Mouse (Mus musculus) lung, postnatal 14 days (tissue): ENCODE data around the gene Zc3h12a.

ENCODE experiments used
- DNase-seq: peaks from one replicate; pipeline ENCODE4 v3.0.0; 2021

Gene Zc3h12a

GRCm38 (mm10) chr4:125127305-125128084 is at the start of gene Zc3h12a:
Gene Zc3h12a (minus strand): TSS chr4:125127840.
- peak; percentile 95 for DNase-seq

DNA sequence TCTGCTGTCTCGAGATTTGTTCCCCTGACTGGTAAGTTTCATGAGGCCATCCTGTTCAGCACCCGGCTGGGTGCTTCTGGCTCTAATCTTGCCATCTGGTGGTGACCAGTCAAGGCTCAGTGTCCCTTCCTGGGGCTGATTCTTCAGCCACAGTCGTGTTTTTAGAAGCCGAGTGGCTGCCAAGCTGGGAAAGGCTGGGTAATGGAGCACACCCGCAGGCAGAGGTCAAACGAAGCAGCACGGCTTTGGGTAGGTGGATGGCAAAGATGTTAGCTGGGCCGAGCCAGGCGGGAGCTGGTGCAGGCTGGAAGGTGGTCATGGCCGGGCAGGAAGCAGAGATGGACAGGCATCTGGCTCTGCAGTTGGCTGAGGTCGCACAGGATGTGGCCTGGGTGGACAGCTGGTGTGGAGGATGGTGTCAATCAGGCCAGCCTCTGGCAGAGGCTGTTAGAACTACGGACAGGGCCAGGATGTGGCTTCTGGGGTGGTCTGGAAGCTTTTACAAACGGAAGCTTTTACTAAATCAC is 49.1 kb upstream of the Zc3h12a start:
- DNase-seq: no peak

DNA sequence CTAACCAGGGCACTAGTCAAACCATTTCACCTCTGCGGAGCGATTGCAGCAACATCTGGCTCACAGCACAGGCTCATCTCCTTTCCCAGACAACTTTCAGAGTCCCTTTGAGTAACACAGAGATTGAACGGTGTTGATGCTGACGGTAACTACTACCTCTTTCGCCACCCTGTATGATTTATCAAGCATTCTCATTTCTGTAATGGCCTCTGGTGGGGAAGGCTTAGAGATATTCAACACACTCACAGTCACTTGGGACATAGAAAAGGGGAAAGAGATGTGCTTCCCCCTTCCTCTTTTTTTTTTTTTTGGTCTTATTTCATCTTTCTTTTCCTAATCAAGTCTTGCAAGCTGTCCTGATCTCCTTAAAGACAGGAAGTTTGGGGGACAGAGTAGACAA is 48.5 kb upstream of the Zc3h12a start:
- no peak for DNase-seq

DNA sequence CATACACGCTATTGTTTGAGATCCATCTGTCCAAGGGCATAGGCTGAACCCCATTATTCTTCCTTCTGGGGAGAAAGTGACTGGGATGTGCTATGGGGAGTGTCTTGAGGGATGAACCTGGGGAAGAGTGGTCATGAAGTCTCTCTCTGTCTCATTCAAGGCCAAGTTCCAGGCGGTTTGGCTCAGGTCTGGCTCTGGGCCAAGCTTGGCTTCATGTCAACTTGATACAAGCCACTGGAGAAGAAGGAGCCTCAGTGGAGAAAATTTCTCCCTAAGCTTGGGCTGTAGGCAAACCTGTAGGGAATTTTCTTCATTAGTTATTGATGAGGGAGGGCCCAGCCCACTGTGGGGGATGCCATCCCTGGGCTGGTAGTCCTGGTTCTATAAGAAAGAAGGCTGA is 48.0 kb upstream of the Zc3h12a start:
- peak; percentile 36 for DNase-seq

DNA sequence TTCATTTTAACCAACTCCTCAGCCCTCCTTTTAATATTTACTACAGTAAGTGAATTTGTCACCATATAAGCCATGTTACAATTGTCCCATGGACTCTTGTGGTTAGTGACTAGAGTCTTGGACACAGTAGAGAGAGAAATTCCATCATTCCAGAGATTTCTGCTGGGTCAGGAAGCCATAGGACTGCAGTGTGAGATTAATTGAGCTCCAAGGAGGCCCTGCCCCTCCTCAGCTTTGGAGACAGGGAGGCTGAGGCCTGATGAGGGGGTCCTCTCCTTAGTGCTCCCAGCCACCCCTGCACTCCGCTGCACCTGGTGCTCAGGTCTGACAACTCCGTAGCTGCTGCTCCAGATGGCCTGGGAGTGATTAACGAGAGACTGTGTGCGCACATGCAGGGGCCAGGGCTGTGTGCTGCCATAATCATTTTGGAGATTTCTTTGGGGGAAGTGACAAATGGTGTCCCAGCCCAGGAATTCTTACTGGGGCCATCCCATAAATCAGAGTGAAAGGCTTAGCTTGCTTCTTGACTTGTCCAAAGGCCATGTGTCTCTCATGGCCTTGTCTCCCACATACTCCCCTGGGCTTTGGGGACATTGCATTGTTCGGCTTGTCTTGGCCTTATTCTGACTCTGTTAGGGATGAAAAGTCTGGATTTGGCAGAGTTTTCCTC is 47.0 kb upstream of the Zc3h12a start:
- DNase-seq: no peak

DNA sequence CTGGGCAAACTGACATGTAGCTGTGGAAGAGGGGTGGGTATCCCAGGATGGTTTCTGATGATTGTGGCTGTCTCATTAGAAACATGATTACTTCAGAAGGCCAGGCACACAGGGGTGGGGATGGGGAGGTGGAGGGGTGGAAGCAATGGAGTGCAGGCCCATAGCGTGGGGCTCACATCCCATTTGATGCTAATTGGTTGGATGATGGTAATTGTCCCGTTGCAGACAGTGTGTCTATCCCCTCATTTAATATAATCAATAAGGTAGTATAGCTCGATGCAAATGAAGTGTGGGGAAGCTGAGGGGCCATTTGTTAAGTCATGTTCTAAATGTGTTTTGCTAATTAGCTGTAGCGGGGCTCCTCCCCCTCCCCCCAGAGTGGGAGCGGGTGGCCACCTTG is 45.5 kb upstream of the Zc3h12a start:
- DNase-seq: no peak

- DNase-seq: no peak
Measured at GRCm38 (mm10) chr4:125172736-125173135, 45.1 kb upstream of the Zc3h12a start.

GRCm38 (mm10) chr4:125167723-125168122 is 40.1 kb upstream of the Zc3h12a start:
- no peak for DNase-seq

DNA sequence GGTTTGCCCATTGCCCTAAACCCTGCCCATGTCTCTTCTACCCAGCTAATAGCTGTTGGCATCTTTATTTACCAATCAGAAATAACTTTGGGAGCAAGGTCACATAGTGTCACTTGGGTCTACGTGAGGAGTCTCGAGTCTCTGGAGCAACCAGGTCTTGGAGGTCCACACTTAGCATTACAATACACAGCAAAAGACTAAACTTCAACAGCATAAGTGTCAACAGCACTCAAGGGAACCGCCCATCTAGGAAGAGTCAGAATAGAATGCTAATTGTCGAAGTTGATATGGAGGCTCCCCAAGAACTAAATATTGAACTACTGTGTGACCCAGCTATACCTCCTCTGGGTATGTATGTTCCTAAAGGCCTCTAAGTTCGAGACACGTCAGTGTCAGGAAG is 37.2 kb upstream of the Zc3h12a start:
- DNase-seq: no peak

DNA sequence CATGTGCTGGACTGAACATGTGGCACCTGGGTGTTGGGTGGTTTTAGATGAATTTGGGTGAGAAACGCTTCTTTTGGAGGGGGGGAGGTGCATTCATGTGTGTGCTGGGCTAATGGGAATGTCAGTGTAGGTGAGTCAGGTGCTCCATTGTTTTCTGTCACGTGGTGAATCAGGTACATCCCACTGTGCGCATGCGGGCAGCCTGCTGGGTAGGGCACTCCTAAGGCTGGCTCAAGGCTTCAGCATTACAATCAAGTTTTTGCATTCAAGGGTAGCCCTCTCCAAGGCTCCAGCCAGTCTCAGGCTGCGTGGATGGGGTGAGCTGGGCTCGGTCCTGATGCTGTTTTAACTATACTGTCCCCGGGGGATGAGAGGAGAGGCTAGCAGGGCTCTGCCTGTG is 35.1 kb upstream of the Zc3h12a start:
- DNase-seq: no peak

DNA sequence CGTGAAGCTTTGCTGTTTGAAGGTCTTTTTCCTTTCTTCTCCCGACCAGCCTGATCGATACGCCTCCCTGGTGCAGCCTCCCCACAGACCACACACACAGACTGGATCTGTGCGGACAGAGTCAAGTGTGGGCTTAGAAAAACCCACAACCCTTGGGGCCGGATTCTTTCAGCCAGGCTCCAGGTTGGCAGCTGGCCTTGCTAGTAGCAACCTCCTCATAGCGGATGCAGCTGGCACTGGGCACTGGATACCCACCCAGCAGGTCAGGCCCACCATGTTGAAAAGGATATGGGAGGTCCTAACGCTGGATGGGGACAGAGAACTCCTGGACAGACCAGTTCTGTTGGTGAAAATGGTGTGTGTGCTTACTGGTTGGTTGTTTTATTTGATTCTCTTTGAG is 33.8 kb upstream of the Zc3h12a start:
- no peak for DNase-seq

DNA sequence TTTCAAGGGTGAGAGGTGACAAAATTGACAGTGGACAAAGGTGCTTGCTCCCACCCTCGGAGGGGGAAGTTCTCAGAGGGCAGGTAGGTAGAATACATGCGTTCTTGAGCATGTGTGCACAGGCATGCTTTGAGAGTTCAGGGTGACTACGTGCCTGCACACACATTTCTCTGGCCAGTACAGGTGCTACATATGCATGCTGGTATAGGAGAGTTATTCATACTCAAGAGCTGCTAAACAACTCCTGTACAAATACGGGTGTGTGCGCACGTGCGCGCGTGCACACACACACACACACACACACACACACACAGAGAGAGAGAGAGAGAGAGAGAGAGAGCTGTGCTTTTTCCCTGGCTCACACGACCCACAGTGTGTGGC is 33.3 kb upstream of the Zc3h12a start:
- no peak for DNase-seq

- DNase-seq: peak; percentile 88
Measured at GRCm38 (mm10) chr4:125160320-125160950, 32.8 kb upstream of the Zc3h12a start.

GRCm38 (mm10) chr4:125158581-125159317 is 31.1 kb upstream of the Zc3h12a start:
- no peak for DNase-seq

- DNase-seq: no peak
Measured at GRCm38 (mm10) chr4:125158081-125158480, 30.4 kb upstream of the Zc3h12a start.

- DNase-seq: no peak
Measured at GRCm38 (mm10) chr4:125157322-125157721, 29.7 kb upstream of the Zc3h12a start.

- DNase-seq: no peak
Measured at GRCm38 (mm10) chr4:125155646-125156045, 28.0 kb upstream of the Zc3h12a start.

GRCm38 (mm10) chr4:125153659-125154241 is 26.1 kb upstream of the Zc3h12a start:
- DNase-seq: no peak

DNA sequence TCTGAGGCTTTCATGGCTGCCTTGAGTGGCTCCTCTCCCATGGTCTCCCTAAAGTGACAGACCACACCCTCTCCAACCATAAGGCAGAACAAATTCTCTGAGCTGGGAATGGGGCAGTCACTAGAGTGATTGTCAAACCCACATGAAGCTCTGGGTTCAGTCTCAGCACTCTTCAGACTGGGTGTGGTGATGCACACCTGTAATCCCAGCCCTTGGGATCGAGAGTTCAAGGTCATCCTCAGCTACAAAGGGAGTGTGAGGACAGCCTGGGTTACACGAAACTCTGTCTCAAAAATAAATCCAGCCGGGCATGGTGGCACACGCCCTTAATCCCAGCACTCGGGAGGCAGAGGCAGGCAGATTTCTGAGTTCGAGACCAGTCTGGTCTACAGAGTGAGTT is 24.8 kb upstream of the Zc3h12a start:
- no peak for DNase-seq

DNA sequence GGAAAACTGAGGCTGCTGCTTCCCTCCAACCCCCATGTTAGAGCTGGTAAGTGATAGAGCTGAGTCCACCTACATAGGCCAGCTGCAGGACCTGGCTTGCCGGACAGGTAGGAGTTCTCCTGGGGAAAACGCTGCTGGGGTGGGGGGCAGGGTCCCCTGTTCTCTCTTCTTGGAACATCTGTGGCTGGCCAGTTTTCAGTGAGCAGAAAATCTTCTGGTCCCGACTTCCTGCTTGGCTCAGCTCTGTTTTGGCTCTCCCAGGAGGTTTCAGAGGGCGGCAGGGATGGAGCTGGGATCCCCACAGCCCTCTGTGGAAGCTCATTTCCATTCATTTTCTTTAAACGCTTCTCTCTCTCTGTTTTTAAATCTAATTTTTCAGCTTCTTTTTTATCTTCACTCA is 21.8 kb upstream of the Zc3h12a start:
- no peak for DNase-seq

DNA sequence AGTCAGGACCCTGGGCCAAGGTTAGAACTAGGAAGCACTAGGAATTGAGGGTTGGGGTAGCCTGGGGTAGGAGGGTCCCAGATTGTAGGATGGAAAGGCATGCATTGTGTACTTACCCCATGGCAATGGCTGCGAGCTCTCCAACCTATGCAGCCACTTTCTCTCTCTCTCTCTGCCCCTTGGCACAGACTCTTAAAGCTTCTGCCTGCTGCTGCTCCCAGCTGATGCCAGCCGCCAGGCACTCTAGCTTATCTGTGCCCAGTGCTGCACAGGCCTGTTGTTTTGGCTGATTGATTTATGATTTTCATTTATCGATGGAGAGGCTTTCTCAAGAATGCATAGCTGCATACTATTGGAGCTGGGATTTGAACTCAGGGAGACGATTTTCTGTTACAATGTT is 20.3 kb upstream of the Zc3h12a start:
- no peak for DNase-seq

DNA sequence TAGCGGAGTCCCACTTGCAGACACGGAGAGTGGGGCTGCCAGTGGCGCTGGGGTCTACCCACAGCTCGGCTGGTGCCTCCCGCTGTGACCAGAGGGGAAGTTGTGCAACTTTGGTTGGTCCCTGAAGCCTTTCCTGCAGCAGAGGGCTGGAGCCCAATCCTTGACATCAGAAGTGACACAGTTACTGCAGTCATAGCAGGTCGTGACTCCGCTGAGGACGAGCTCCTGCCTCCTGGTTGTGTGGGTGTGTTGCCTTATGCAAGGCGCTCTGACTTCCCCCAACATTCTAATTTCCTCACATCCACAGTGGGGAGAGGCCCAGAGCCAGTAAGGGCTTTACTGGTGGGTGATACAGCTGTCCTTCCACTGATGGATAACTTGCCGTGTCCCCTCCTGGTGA is 17.6 kb upstream of the Zc3h12a start:
- DNase-seq: peak; percentile 33

GRCm38 (mm10) chr4:125144627-125145026 is 17.0 kb upstream of the Zc3h12a start:
- no peak for DNase-seq
